Mouse (Mus musculus) bone marrow macrophage, adult 2 months (primary cell): ENCODE measurements around the gene Hnf1a.

Experiments
- CTCF ChIP-seq: IDR thresholded peaks from 2 replicates; pipeline ENCODE4 v1.5.1; 2012; ENCODE audit warnings: low read depth, mild to moderate bottlenecking, low read length, moderate library complexity
- POLR2A ChIP-seq: IDR thresholded peaks from 2 replicates; pipeline ENCODE4 v1.6.1; 2012; ENCODE audit warnings: mild to moderate bottlenecking, low read depth, low read length, borderline replicate concordance

DNA sequence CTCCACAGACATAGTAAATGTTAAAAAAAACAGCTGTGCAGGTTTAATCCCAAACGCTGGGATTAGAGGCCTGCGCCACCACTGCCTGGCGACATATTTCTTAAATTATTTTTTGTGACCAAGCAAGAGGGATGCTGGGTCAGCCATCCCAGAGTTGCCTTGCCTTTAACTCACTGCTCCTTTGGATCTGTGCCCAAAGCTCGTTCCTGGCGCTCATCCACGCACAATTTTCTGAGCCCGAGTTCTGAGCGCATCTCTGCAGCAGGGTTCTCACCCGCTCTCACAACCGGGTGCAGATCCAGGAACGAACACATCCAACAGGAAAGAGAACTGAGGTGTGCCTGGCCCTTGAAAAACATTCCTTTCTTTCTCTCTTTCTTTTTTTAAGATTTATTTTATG, 7.6 kb upstream of the Hnf1a start:
- TF ChIP-seq CTCF (no peak), POLR2A (no peak)
